Mouse (Mus musculus) CH12.LX (cell line): ENCODE data around the gene Itgb1bp1.

Experiments
- BHLHE40 ChIP-seq: IDR thresholded peaks from 2 replicates; pipeline ENCODE4 v1.6.1; 2011; ENCODE audit warnings: mild to moderate bottlenecking, low read depth, low read length, improper control_type of control experiment
- CTCF ChIP-seq, 2 experiments: IDR thresholded peaks in 1 of 2; conservative IDR thresholded peaks in 1 of 2; 2 replicates each; pipeline ENCODE4 v1.5.1; 2011 to 2012; ENCODE audit warnings: low read depth in 2 of 2, low read length in 2 of 2, improper control_type of control experiment in 1 of 2, inconsistent platforms in 1 of 2, mild to moderate bottlenecking in 1 of 2, moderate library complexity in 1 of 2
- EP300 ChIP-seq: IDR thresholded peaks from 2 replicates; pipeline ENCODE4 v1.6.1; 2011; ENCODE audit warnings: low read length, improper control_type of control experiment
- ETS1 ChIP-seq: conservative IDR thresholded peaks from 2 replicates; pipeline ENCODE4 v1.6.1; 2012; ENCODE audit warnings: low read depth, mild to moderate bottlenecking, inconsistent platforms, low read length, improper control_type of control experiment, moderate library complexity
- MAX ChIP-seq: IDR thresholded peaks from 2 replicates; pipeline ENCODE4 v1.6.1; 2011; ENCODE audit warnings: low read length, improper control_type of control experiment
- MAZ ChIP-seq: IDR thresholded peaks from 2 replicates; pipeline ENCODE4 v1.6.1; 2012; ENCODE audit warnings: low read depth, mild to moderate bottlenecking, inconsistent platforms, low read length, improper control_type of control experiment, moderate library complexity
- MEF2A ChIP-seq: IDR thresholded peaks from 2 replicates; pipeline ENCODE4 v1.6.1; 2014; ENCODE audit warnings: low read depth, mild to moderate bottlenecking, inconsistent platforms, low read length, improper control_type of control experiment, borderline replicate concordance
- MXI1 ChIP-seq: IDR thresholded peaks from 2 replicates; pipeline ENCODE4 v1.6.1; 2011; ENCODE audit warnings: mild to moderate bottlenecking, low read depth, low read length, improper control_type of control experiment
- PAX5 ChIP-seq: IDR thresholded peaks from 2 replicates; pipeline ENCODE4 v1.6.1; 2012; ENCODE audit warnings: low read length, inconsistent platforms, mixed read lengths
- POLR2A ChIP-seq: IDR thresholded peaks from 2 replicates; pipeline ENCODE4 v1.6.1; 2011; ENCODE audit warnings: low read depth, mild to moderate bottlenecking, improper control_type of control experiment, low read length
- POLR2AphosphoS2 ChIP-seq: IDR thresholded peaks from 2 replicates; pipeline ENCODE4 v1.6.1; 2011; ENCODE audit warnings: low read depth, low read length, improper control_type of control experiment
- TBP ChIP-seq: conservative IDR thresholded peaks from 2 replicates; pipeline ENCODE4 v1.6.1; 2011; ENCODE audit warnings: low read depth, low read length, improper control_type of control experiment
- TCF12 ChIP-seq: IDR thresholded peaks from 2 replicates; pipeline ENCODE4 v1.6.1; 2014; ENCODE audit warnings: low read depth, mild to moderate bottlenecking, inconsistent platforms, low read length, improper control_type of control experiment

DNA sequence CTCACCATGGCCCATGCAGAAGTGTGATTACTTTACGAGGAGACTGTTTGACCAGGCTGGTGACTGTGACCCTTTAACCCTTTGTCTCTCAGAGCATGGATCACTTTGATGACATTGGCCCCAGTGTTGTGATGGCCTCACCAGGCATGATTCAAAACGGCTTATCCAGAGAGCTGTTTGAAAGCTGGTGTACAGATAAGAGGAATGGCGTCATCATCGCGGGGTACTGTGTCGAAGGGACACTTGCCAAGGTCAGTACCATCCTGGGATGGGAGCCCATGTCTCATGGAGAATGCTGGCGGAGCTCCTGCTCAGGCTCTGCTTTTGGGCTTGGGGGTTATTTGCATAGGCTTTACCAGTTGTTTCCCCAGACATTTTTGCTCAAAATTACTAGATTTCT lies 15.2 kb upstream of the Itgb1bp1 start:
- TF ChIP-seq EP300 (no peak), MAX (no peak), CTCF (conservative IDR thresholded peaks at IDR 0.05 in 1 of 2, IDR thresholded peaks at IDR 0.05 in 1 of 2; ENCODE audit: low read depth in 2 of 2, low read length in 2 of 2) (no peak), POLR2A (no peak), ETS1 (no peak), MAZ (no peak), BHLHE40 (no peak), MXI1 (no peak), POLR2AphosphoS2 (no peak), TCF12 (no peak), TBP (no peak), MEF2A (no peak), PAX5 (no peak)
